Mouse (Mus musculus): ENCODE measurements at regions not wholly inside any gene's neighbourhood (a gene's known extent, or its start where the extent isn't known, plus 50 kb on each side); places are given as distances from the start of the nearest gene placed in this dataset.

DNA sequence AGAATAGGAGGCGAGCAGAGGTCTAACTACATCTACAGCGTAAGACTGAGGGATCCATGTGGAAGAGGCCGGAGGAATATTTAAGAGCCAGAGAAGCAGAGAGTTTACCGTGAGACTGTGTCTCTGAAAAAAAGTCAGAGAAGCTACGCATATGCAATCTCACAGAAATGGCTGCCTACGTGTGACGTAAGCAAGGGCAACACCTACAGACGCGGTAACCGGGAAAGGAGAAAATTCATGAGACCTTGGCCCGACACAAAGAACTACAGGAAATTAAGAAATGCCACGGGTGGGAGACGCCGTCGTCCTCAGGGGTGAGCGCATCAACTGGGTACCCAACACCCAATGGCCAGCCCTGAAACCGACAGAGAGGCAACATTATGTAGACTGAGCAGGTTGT lies 151.3 kb upstream of the Plcz1 start:
- no peak for TF ChIP-seq CTCF (IDR thresholded peaks at IDR 0.05; ENCODE audit: low read depth, low read length)
- no peak for TF ChIP-seq EP300 (IDR thresholded peaks at IDR 0.05; ENCODE audit: insufficient read depth, low read depth, low read length)

All from ES-Bruce4 (cell line).